ENCODE assay signal across 23 mouse cellular contexts in the genomic region with DNA sequence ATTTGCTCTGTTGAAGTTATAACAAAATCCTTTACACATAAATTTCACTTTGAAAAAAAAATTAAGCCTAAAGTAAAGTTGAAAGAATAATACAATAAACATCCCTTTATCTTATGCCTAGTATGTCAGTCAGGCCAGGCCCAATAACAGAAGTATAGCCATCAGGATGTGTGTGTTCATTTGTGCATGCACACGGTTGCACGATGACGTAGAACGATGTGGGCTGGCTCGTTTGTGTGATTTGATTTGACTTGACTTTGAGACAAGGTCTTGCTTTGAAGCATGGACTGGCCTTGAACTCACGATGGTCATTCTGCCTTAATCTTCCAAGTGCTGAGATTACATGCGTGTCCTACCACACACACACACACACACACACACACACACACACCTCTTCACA. TPM values are rescaled to one million over a fixed set of nuclear protein-coding genes. Genes with fewer than 3 reads are reported as not detected.
DNase-seq lines count a peak whose midpoint lies in the region; ATAC-seq and TF ChIP-seq lines count a peak whose summit lies in the region.
"Had no signal": no experiment of that assay in that cellular context is flagged by ENCODE, and none has a peak within 500 bp of the region (broad histone marks: within the 10 kb centered on the region; RNA-seq: fewer than 3 reads in every experiment).

No protein-coding gene starts in this region.

- no peak for DNase-seq in spleen, adult 2 months (ENCODE audit: low read depth in 1 of 2, low spot score in 2 of 2)
- DNase-seq in spleen, postnatal 4 days (ENCODE audit: low spot score in 2 of 2), result no peak
- DNase-seq in splenic B cell, adult 2 months (ENCODE audit: low read depth, low spot score), result peak; percentile 73
- DNase-seq in urinary bladder, postnatal 36 days (ENCODE audit: low spot score in 2 of 2), result no peak
- DNase-seq in forebrain, embryonic 14.5 days (ENCODE audit: low spot score), result no peak
- DNase-seq: adrenal gland, adult 2 months; adrenal gland, postnatal 10 days; adrenal gland, postnatal 25 days; cerebellum, adult 11-12 months; cerebellum, adult 2 months; cerebellum, adult 9-10 months; cerebellum, postnatal 10 days; cerebellum, postnatal 25 days had no signal

- H3K36me3 ChIP-seq in spleen, adult 2 months (ENCODE audit: control insufficient read depth, insufficient read depth, low read length), result no peaks in the 10 kb centered on the region
- H3K36me3 ChIP-seq in macrophage (ENCODE audit: inconsistent target), result no peaks in the 10 kb centered on the region
- H3K36me3 ChIP-seq in splenic B cell, adult 2 months (ENCODE audit: control insufficient read depth, insufficient read depth, low read length, poor library complexity, severe bottlenecking), result no peaks in the 10 kb centered on the region
- H3K36me3 ChIP-seq in forebrain, embryonic 14.5 days (ENCODE audit: control insufficient read depth, insufficient read depth, low read length), result no peaks in the 10 kb centered on the region
- H3K36me3 ChIP-seq: embryonic facial prominence, embryonic 10.5 days; embryonic facial prominence, embryonic 12.5 days had no signal

- no peaks in the 10 kb centered on the region for H3K9me3 ChIP-seq in forebrain, embryonic 14.5 days (replicated peaks; ENCODE audit: control insufficient read depth, low read length)
- H3K9me3 ChIP-seq: embryonic facial prominence, embryonic 10.5 days; embryonic facial prominence, embryonic 12.5 days; forebrain, embryonic 13.5 days had no signal

- no peak for TF ChIP-seq CTCF in spleen, adult 2 months (IDR thresholded peaks at IDR 0.05; ENCODE audit: extremely low read depth, insufficient read depth, insufficient read length, insufficient replicate concordance)

- H3K4me3 ChIP-seq in spleen, adult 2 months (ENCODE audit: extremely low read depth, insufficient read depth, insufficient read length), result no peak overlapping the region
- H3K4me3 ChIP-seq in macrophage (ENCODE audit: inconsistent target), result no peak overlapping the region
- H3K4me3 ChIP-seq in forebrain, embryonic 14.5 days (ENCODE audit: low read depth, low read length), result no peak overlapping the region
- H3K4me3 ChIP-seq: embryonic facial prominence, embryonic 10.5 days; embryonic facial prominence, embryonic 12.5 days; forebrain, embryonic 13.5 days had no signal

- no peak for ATAC-seq in forebrain, embryonic 14.5 days
- ATAC-seq: forebrain, embryonic 13.5 days; forebrain, embryonic 16.5 days had no signal

- 66% methylated on average over 7 of the region's 7 CpGs for WGBS in spleen, adult 2 months
- whole genome bisulfite sequencing in macrophage (ENCODE audit: missing documents), result 91% methylated on average over 7 of the region's 7 CpGs
- WGBS in forebrain, embryonic 14.5 days, result 87% methylated on average over 7 of the region's 7 CpGs

- peaks cover 15% of the 10 kb centered on the region; the same call in 1 of the 2 replicates for H3K4me1 ChIP-seq in spleen, adult 2 months (ENCODE audit: control insufficient read depth, insufficient read depth, insufficient read length)
- H3K4me1 ChIP-seq in forebrain, embryonic 14.5 days (ENCODE audit: control insufficient read depth, insufficient read depth, low read length), result no peaks in the 10 kb centered on the region
- H3K4me1 ChIP-seq: embryonic facial prominence, embryonic 10.5 days; embryonic facial prominence, embryonic 12.5 days; forebrain, embryonic 13.5 days had no signal

- no peak overlapping the region for H3K4me2 ChIP-seq in forebrain, embryonic 14.5 days (ENCODE audit: low read length)
- H3K4me2 ChIP-seq: embryonic facial prominence, embryonic 12.5 days; forebrain, embryonic 13.5 days had no signal

- 0 out of 2 replicates have a peak overlapping the region, but pooled peaks have one; percentile 62 for H3K27ac ChIP-seq in spleen, adult 2 months (ENCODE audit: insufficient read depth, low read length)
- H3K27ac ChIP-seq in macrophage, result peak overlapping the region; percentile 100
- H3K27ac ChIP-seq in forebrain, embryonic 14.5 days (ENCODE audit: low read depth, low read length), result no peak overlapping the region
- H3K27ac ChIP-seq: embryonic facial prominence, embryonic 10.5 days; embryonic facial prominence, embryonic 12.5 days; forebrain, embryonic 13.5 days had no signal

- no peaks in the 10 kb centered on the region for H3K27me3 ChIP-seq in spleen, adult 2 months (ENCODE audit: control insufficient read depth, insufficient read depth, low read length)
- no peaks in the 10 kb centered on the region for H3K27me3 ChIP-seq in splenic B cell, adult 2 months (ENCODE audit: control insufficient read depth, insufficient read depth, low read length, poor library complexity, severe bottlenecking)
- no peaks in the 10 kb centered on the region for H3K27me3 ChIP-seq in forebrain, embryonic 14.5 days (replicated peaks; ENCODE audit: control insufficient read depth, insufficient read depth, low read length)
- H3K27me3 ChIP-seq: embryonic facial prominence, embryonic 12.5 days; forebrain, embryonic 13.5 days had no signal

- no peak for TF ChIP-seq POLR2A in spleen, adult 2 months (IDR thresholded peaks at IDR 0.05; ENCODE audit: low read depth, low read length)

- H3K9ac ChIP-seq in forebrain, embryonic 14.5 days (ENCODE audit: low read length), result no peak overlapping the region
- H3K9ac ChIP-seq: embryonic facial prominence, embryonic 12.5 days had no signal

- H3K79me2 ChIP-seq in macrophage (ENCODE audit: inconsistent target), result no peaks in the 10 kb centered on the region

RNA-seq across cellular contexts. Expression of a gene that starts 12.4 kb away (rescaled TPM):
- 109 and 140 TPM in 2 replicates for polyA plus RNA-seq in spleen, adult 2 months (2012; rRNA removed)
- 100 to 1,000 TPM in 20 of 26 experiments, 10 to 100 TPM in 6; 23.1 to 382 (median 173) TPM for total RNA-seq in macrophage (2018; cell fraction: chromatin; rRNA removed)
- 100 to 1,000 TPM in 13 of 26 experiments, 10 to 100 TPM in 13; 47.9 to 276 (median 118) TPM for total RNA-seq in macrophage (2018; cell fraction: cytosol; rRNA removed)
- total RNA-seq in macrophage (2018; cell fraction: nucleus; rRNA removed), result 100 to 1,000 TPM in 21 of 26 experiments, 10 to 100 TPM in 5; 42.9 to 554 (median 170) TPM
- 155 to 199 TPM (median 157 TPM) in 3 replicates for polyA plus RNA-seq in macrophage (2018)
- polyA plus RNA-seq in forebrain, embryonic 14.5 days (2014; fragmentation: Nextera tagmentation; extraction: Ambion mirVana), result 6.7 and 8.8 TPM in 2 replicates

RNA-seq across cellular contexts. Expression of a gene that starts 16.7 kb away (rescaled TPM):
- 15.3 and 17.1 TPM in 2 replicates for polyA plus RNA-seq in spleen, adult 2 months (2012; rRNA removed)
- not detected for total RNA-seq in macrophage (2018; cell fraction: chromatin; rRNA removed)
- total RNA-seq in macrophage (2018; cell fraction: cytosol; rRNA removed), result not detected
- total RNA-seq in macrophage (2018; cell fraction: nucleus; rRNA removed), result not detected
- polyA plus RNA-seq in macrophage (2018), result not detected in 3 replicates
- polyA plus RNA-seq in forebrain, embryonic 14.5 days (2014; fragmentation: Nextera tagmentation; extraction: Ambion mirVana), result not detected in 2 replicates
- total RNA-seq: adrenal gland, adult 2 months; adrenal gland, postnatal 4 days had no signal
- polyA plus RNA-seq: C2C12; cerebellum, adult 2 months; cortical plate, adult 2 months; embryonic facial prominence, embryonic 10.5 days; embryonic facial prominence, embryonic 12.5 days; embryonic facial prominence, embryonic 14.5 days; forebrain, embryonic 11.5 days; forebrain, embryonic 13.5 days; forebrain, embryonic 16.5 days had no signal

RNA-seq across cellular contexts. Expression of a gene that starts 25.1 kb away (rescaled TPM):
- 49.6 and 64.5 TPM in 2 replicates for polyA plus RNA-seq in spleen, adult 2 months (2012; rRNA removed)
- 10 to 100 TPM in 25 of 26 experiments, 1 to 10 TPM in 1; 6.5 to 65.0 (median 35.2) TPM for total RNA-seq in macrophage (2018; cell fraction: chromatin; rRNA removed)
- total RNA-seq in macrophage (2018; cell fraction: cytosol; rRNA removed), result 10 to 100 TPM; 33.5 to 59.0 (median 44.7) TPM
- 10 to 100 TPM; 20.1 to 53.9 (median 36.3) TPM for total RNA-seq in macrophage (2018; cell fraction: nucleus; rRNA removed)
- 40.0 to 51.6 TPM (median 50.0 TPM) in 3 replicates for polyA plus RNA-seq in macrophage (2018)
- 10.2 and 12.1 TPM in 2 replicates for polyA plus RNA-seq in forebrain, embryonic 14.5 days (2014; fragmentation: Nextera tagmentation; extraction: Ambion mirVana)

RNA-seq across cellular contexts. Expression of a gene that starts 25.8 kb away (rescaled TPM):
- polyA plus RNA-seq in spleen, adult 2 months (2012; rRNA removed), result 85.4 and 191 TPM in 2 replicates
- total RNA-seq in macrophage (2018; cell fraction: chromatin; rRNA removed), result 10 to 100 TPM in 21 of 26 experiments, 1 to 10 TPM in 5; 3.7 to 31.8 (median 17.7) TPM
- 10 to 100 TPM; 15.7 to 30.8 (median 22.4) TPM for total RNA-seq in macrophage (2018; cell fraction: cytosol; rRNA removed)
- 10 to 100 TPM in 25 of 26 experiments, 1 to 10 TPM in 1; 7.9 to 38.1 (median 20.2) TPM for total RNA-seq in macrophage (2018; cell fraction: nucleus; rRNA removed)
- 24.0 to 38.6 TPM (median 24.2 TPM) in 3 replicates for polyA plus RNA-seq in macrophage (2018)
- 68.7 and 69.1 TPM in 2 replicates for polyA plus RNA-seq in forebrain, embryonic 14.5 days (2014; fragmentation: Nextera tagmentation; extraction: Ambion mirVana)

RNA-seq across cellular contexts. Expression of a gene that starts 32.6 kb away (rescaled TPM):
- 12.7 and 16.8 TPM in 2 replicates for polyA plus RNA-seq in spleen, adult 2 months (2012; rRNA removed)
- 10 to 100 TPM in 8 of 26 experiments, 1 to 10 TPM in 17, under 1 TPM in 1; 0.74 to 16.2 (median 6.9) TPM for total RNA-seq in macrophage (2018; cell fraction: chromatin; rRNA removed)
- total RNA-seq in macrophage (2018; cell fraction: cytosol; rRNA removed), result 1 to 10 TPM in 22 of 26 experiments, under 1 TPM in 4; 0.24 to 3.3 (median 1.3) TPM
- 10 to 100 TPM in 4 of 26 experiments, 1 to 10 TPM in 20, under 1 TPM in 1, not detected in 1; 0.58 to 20.9 (median 6.2) TPM for total RNA-seq in macrophage (2018; cell fraction: nucleus; rRNA removed)
- 0.69 to 2.4 TPM (median 1.2 TPM) in 3 replicates for polyA plus RNA-seq in macrophage (2018)
- polyA plus RNA-seq in forebrain, embryonic 14.5 days (2014; fragmentation: Nextera tagmentation; extraction: Ambion mirVana), result 14.0 and 15.9 TPM in 2 replicates

Comparison
In these comparisons a context has a peak if more than half of its experiments do, and no peak if none do; other contexts are left out.
1. RNA of a gene that starts 12.4 kb away (polyA plus RNA-seq): 155 to 199 TPM in macrophage and 109 to 140 TPM in spleen, adult 2 months; 6.7 to 8.8 TPM in forebrain, embryonic 14.5 days; every median in the first group is over 10 times any median in the second.
2. RNA of a gene that starts 16.7 kb away (polyA plus RNA-seq): 15.3 to 17.1 TPM in spleen, adult 2 months; not detected in macrophage and not detected in forebrain, embryonic 14.5 days; every median in the first group is over 10 times any median in the second.